Comparison of ENCODE assay signal across 7 mouse cellular contexts in genomic region chr3:107100811-107101455, GRCm38 (mm10). TPM values are rescaled to one million over a fixed set of nuclear protein-coding genes. Genes with fewer than 3 reads are reported as not detected.
DNase-seq lines count a peak whose midpoint lies in the region; ATAC-seq and TF ChIP-seq lines count a peak whose summit lies in the region.

Gene Kcna2 (plus strand): TSS chr3:107101146.

- 4% methylated on average over 16 of the region's 16 CpGs for WGBS in lung, embryonic 15.5 days
- WGBS in hindbrain, embryonic 13.5 days, result 2% methylated on average over 16 of the region's 16 CpGs
- WGBS in liver, postnatal 0 days (ENCODE audit: insufficient replicate concordance), result 7% methylated on average over 16 of the region's 16 CpGs

- TF ChIP-seq EP300 in liver, postnatal 0 days (IDR thresholded peaks at IDR 0.05; ENCODE audit: low read depth), result no peak

- H3K9ac ChIP-seq in lung, embryonic 15.5 days, result peak within 1 kb of the TSS; percentile 23
- H3K9ac ChIP-seq in hindbrain, embryonic 13.5 days, result peak within 1 kb of the TSS; percentile 88
- no peak within 1 kb of the TSS for H3K9ac ChIP-seq in liver, postnatal 0 days (replicated peaks)

- no peaks in the 10 kb centered on the region for H3K9me3 ChIP-seq in lung, embryonic 15.5 days
- H3K9me3 ChIP-seq in hindbrain, embryonic 13.5 days, result no peaks in the 10 kb centered on the region
- no peaks in the 10 kb centered on the region for H3K9me3 ChIP-seq in liver, postnatal 0 days (ENCODE audit: low read length)

- no peak for TF ChIP-seq CTCF in liver, postnatal 0 days (IDR thresholded peaks at IDR 0.05; ENCODE audit: low read depth)

- DNase-seq in lung, postnatal 4 days, result no peak
- peak; percentile 41 to 51 for DNase-seq in cerebellum, postnatal 36 days
- DNase-seq in liver, postnatal 0 days, result no peak
- no peak for DNase-seq in ovary, adult 18-20 months (ENCODE audit: low spot score)
- no peak for DNase-seq in gastrocnemius, postnatal 14 days

- intact Hi-C loops in gastrocnemius, postnatal 14 days (cut with DNase I; ENCODE audit: low total_unique reads), result no loop called here

- ATAC-seq in lung, embryonic 15.5 days (ENCODE audit: borderline replicate concordance, extremely low read depth, low FRiP score, low TSS enrichment), result 0 out of 2 replicates have a peak, but pooled peaks have one; percentile 25
- peak; percentile 47 for ATAC-seq in hindbrain, embryonic 13.5 days (ENCODE audit: low FRiP score)
- no peak for ATAC-seq in liver, postnatal 0 days

- H3K27me3 ChIP-seq in lung, embryonic 15.5 days, result peaks cover 50% of the 10 kb centered on the region
- H3K27me3 ChIP-seq in hindbrain, embryonic 13.5 days, result peaks cover 36% of the 10 kb centered on the region
- H3K27me3 ChIP-seq in liver, postnatal 0 days (ENCODE audit: insufficient read depth, low read length), result peaks cover 43% of the 10 kb centered on the region

- peak within 1 kb of the TSS; percentile 43 for H3K4me3 ChIP-seq in lung, embryonic 15.5 days
- peak within 1 kb of the TSS; percentile 76 for H3K4me3 ChIP-seq in hindbrain, embryonic 13.5 days
- peak within 1 kb of the TSS; percentile 24; the same call in 1 of the 2 replicates for H3K4me3 ChIP-seq in liver, postnatal 0 days (ENCODE audit: low read depth, low read length)

- H3K36me3 ChIP-seq in lung, embryonic 15.5 days, result no peaks in the 10 kb centered on the region
- peaks cover 10% of the 10 kb centered on the region; the same call in 1 of the 2 replicates for H3K36me3 ChIP-seq in hindbrain, embryonic 13.5 days
- no peaks in the 10 kb centered on the region for H3K36me3 ChIP-seq in liver, postnatal 0 days (replicated peaks; ENCODE audit: insufficient read depth, low read length)

- peak within 1 kb of the TSS; percentile 92 for H3K4me2 ChIP-seq in lung, embryonic 15.5 days
- peak within 1 kb of the TSS; percentile 88 for H3K4me2 ChIP-seq in hindbrain, embryonic 13.5 days
- peak within 1 kb of the TSS; percentile 50 for H3K4me2 ChIP-seq in liver, postnatal 0 days (ENCODE audit: low read depth, low read length)

- H3K27ac ChIP-seq in lung, embryonic 15.5 days, result 0 out of 2 replicates have a peak within 1 kb of the TSS, but pooled peaks have one; percentile 26
- peak within 1 kb of the TSS; percentile 89 for H3K27ac ChIP-seq in hindbrain, embryonic 13.5 days
- H3K27ac ChIP-seq in liver, postnatal 0 days (ENCODE audit: low read depth), result no peak within 1 kb of the TSS

- peaks cover 23% of the 10 kb centered on the region for H3K4me1 ChIP-seq in lung, embryonic 15.5 days
- peaks cover 42% of the 10 kb centered on the region for H3K4me1 ChIP-seq in hindbrain, embryonic 13.5 days (replicated peaks)
- H3K4me1 ChIP-seq in liver, postnatal 0 days (ENCODE audit: insufficient read depth), result no peaks in the 10 kb centered on the region

RNA-seq across cellular contexts. Expression of gene Kcna2, which starts in this region (rescaled TPM):
- 0.47 and 0.61 TPM in 2 replicates for polyA plus RNA-seq in lung, embryonic 15.5 days (2015; fragmentation: Nextera tagmentation; extraction: Ambion mirVana)
- 1.2 and 1.3 TPM in 2 replicates for polyA plus RNA-seq in hindbrain, embryonic 13.5 days (2015; fragmentation: Nextera tagmentation; extraction: Ambion mirVana)
- 0.07 and 0.11 TPM in 2 replicates for polyA plus RNA-seq in liver, postnatal 0 days (2015; fragmentation: Nextera tagmentation; extraction: Ambion mirVana)
- total RNA-seq in gastrocnemius, postnatal 14 days (2021), result 1 to 10 TPM; 2.2 to 3.3 TPM

Comparison
In these comparisons a context has a peak if more than half of its experiments do, and no peak if none do; other contexts are left out.
1. Peak in ATAC-seq, H3K4me3 ChIP-seq, H3K27ac ChIP-seq, H3K9ac ChIP-seq and H3K4me2 ChIP-seq in lung, embryonic 15.5 days; RNA of the gene not detected or under 1 TPM.
2. H3K4me3 ChIP-seq: peak in every context shown above with its lines; median percentile 76 in hindbrain, embryonic 13.5 days; 43 in lung, embryonic 15.5 days; 24 in liver, postnatal 0 days.
3. DNase-seq: peak in cerebellum, postnatal 36 days (2 of 2); none in lung, postnatal 4 days (0 of 2), liver, postnatal 0 days (single experiment), ovary, adult 18-20 months (single experiment) and gastrocnemius, postnatal 14 days (single experiment).
4. Peak in every context shown above with its lines, with median percentiles within 50 percentile points of each other: H3K4me2 ChIP-seq.